Mouse (Mus musculus): ENCODE measurements around the gene Ahdc1.

- TF ChIP-seq CTCF (IDR thresholded peaks at IDR 0.05; ENCODE audit: insufficient read depth, low read length) = no peak
- no peak for TF ChIP-seq POLR2A (IDR thresholded peaks at IDR 0.05; ENCODE audit: borderline replicate concordance, extremely low read depth, low read depth, low read length)
Measured at GRCm38 (mm10) chr4:133023636-133024035, 12.6 kb downstream of the Ahdc1 start.

Measured in lung, adult 2 months (tissue).